Mouse (Mus musculus): Measurements from ENCODE around the gene Trim30c. TPM values are rescaled to one million over a fixed set of nuclear protein-coding genes. Genes with fewer than 3 reads are reported as not detected.

The Trim30c gene
- polyA plus RNA-seq (2014; fragmentation: Nextera tagmentation; extraction: Ambion mirVana), result 0.11 and 0.32 TPM in 2 replicates

GRCm38 (mm10) chr7:104400698-104401097 lies at the start of gene Trim30c:
TSS of gene Trim30c (minus strand) at chr7:104400837.
- H3K27ac ChIP-seq (ENCODE audit: low read depth, low read length), result no peak within 1 kb of the TSS
- H3K9me3 ChIP-seq (ENCODE audit: control insufficient read depth, low read length), result no peaks in the 10 kb centered on the region
- H3K4me3 ChIP-seq (ENCODE audit: low read depth, low read length), result no peak within 1 kb of the TSS

GRCm38 (mm10) chr7:104445961-104446645 lies 45.5 kb upstream of the Trim30c start:
- WGBS, result 67% methylated on average over 2 of the region's 2 CpGs
- Histone ChIP-seq H3K36me3 (ENCODE audit: control insufficient read depth, insufficient read depth, low read length) (no peaks in the 10 kb centered on the region), H3K4me1 (replicated peaks; ENCODE audit: control insufficient read depth, insufficient read depth, low read length) (no peaks in the 10 kb centered on the region), H3K4me2 (replicated peaks; ENCODE audit: low read depth, low read length) (no peak overlapping the region), H3K4me3 (ENCODE audit: low read depth, low read length) (no peak overlapping the region), H3K9me3 (ENCODE audit: control insufficient read depth, low read length) (no peaks in the 10 kb centered on the region), H3K27ac (ENCODE audit: low read depth, low read length) (no peak overlapping the region), H3K9ac (ENCODE audit: low read depth, low read length) (no peak overlapping the region), H3K27me3 (ENCODE audit: control insufficient read depth, insufficient read depth, low read length) (no peaks in the 10 kb centered on the region)
- ATAC-seq (ENCODE audit: low FRiP score) (no peak), DNase-seq (ENCODE audit: low spot score) (no peak)

More at GRCm38 (mm10) chr7:104400698-104401097, at the start of gene Trim30c:
- ATAC-seq (ENCODE audit: low FRiP score) (no peak), DNase-seq (ENCODE audit: low spot score) (no peak)
- no peaks in the 10 kb centered on the region for H3K27me3 ChIP-seq (ENCODE audit: control insufficient read depth, insufficient read depth, low read length)
- no peak within 1 kb of the TSS for H3K4me2 ChIP-seq (replicated peaks; ENCODE audit: low read depth, low read length)
- H3K9ac ChIP-seq (ENCODE audit: low read depth, low read length), result no peak within 1 kb of the TSS
- 84% methylated on average over 1 of the region's 1 CpGs for WGBS
- no peaks in the 10 kb centered on the region for H3K36me3 ChIP-seq (ENCODE audit: control insufficient read depth, insufficient read depth, low read length)
- H3K4me1 ChIP-seq (replicated peaks; ENCODE audit: control insufficient read depth, insufficient read depth, low read length), result no peaks in the 10 kb centered on the region

DNA sequence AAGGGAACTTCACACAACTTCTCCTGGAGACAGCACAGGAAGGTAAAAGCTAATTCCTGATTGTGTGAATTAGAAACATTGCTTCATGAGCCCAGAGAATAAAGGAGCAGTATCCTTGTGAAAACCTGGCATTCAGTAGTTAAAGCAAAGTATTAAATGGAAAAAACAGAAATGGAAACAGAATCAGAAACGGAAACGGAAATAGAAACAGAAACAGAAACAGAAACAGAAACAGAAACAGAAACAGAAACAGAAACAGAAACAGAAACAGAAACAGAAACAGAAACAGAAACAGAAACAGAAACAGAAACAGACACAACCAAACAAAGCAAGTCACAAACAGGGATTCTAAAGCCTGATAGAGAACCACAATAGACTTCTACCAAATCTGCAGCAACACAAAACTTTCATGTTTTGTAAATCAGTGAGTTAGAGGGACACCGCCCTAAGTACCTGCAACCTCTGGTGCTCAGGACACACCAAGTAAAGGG lies 3.9 kb upstream of the Trim30c start:
- Histone ChIP-seq H3K4me3 (ENCODE audit: low read depth, low read length) (no peak overlapping the region), H3K27me3 (ENCODE audit: control insufficient read depth, insufficient read depth, low read length) (no peaks in the 10 kb centered on the region), H3K9me3 (ENCODE audit: control insufficient read depth, low read length) (no peaks in the 10 kb centered on the region), H3K9ac (ENCODE audit: low read depth, low read length) (no peak overlapping the region), H3K27ac (ENCODE audit: low read depth, low read length) (no peak overlapping the region), H3K4me1 (replicated peaks; ENCODE audit: control insufficient read depth, insufficient read depth, low read length) (no peaks in the 10 kb centered on the region), H3K36me3 (ENCODE audit: control insufficient read depth, insufficient read depth, low read length) (no peaks in the 10 kb centered on the region), H3K4me2 (replicated peaks; ENCODE audit: low read depth, low read length) (no peak overlapping the region)
- 92% methylated on average over 3 of the region's 3 CpGs for WGBS
- ATAC-seq (ENCODE audit: low FRiP score) (no peak), DNase-seq (ENCODE audit: low spot score) (no peak)

GRCm38 (mm10) chr7:104401140-104401539 lies 503 bp upstream of the Trim30c start:
- no peak for ATAC-seq (ENCODE audit: low FRiP score)
- Histone ChIP-seq H3K27ac (ENCODE audit: low read depth, low read length) (no peak overlapping the region), H3K9me3 (ENCODE audit: control insufficient read depth, low read length) (no peaks in the 10 kb centered on the region), H3K4me3 (ENCODE audit: low read depth, low read length) (no peak overlapping the region), H3K4me1 (replicated peaks; ENCODE audit: control insufficient read depth, insufficient read depth, low read length) (no peaks in the 10 kb centered on the region), H3K36me3 (ENCODE audit: control insufficient read depth, insufficient read depth, low read length) (no peaks in the 10 kb centered on the region), H3K9ac (ENCODE audit: low read depth, low read length) (no peak overlapping the region), H3K4me2 (replicated peaks; ENCODE audit: low read depth, low read length) (no peak overlapping the region), H3K27me3 (ENCODE audit: control insufficient read depth, insufficient read depth, low read length) (no peaks in the 10 kb centered on the region)
- DNase-seq (ENCODE audit: low spot score), result no peak

DNA sequence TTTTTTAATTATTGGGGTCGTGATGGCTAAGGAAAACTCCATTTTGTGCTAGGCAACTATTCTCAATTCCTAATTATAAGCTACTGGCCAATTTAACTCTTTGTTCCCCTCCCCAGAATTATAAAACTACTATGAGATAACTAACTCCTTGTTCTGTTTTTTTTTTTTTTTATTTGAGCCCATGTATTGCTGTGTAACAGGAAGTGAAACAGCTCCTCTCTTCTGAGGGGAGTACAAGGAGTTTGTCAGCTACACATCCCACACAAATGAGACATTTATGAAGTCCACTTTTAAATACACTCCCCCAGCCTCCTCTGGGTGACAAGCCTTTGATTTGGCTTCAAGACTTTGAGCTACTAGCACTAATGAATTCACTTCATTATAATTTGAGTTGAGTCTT lies 2.1 kb downstream of the Trim30c start:
- Histone ChIP-seq H3K9ac (ENCODE audit: low read depth, low read length) (no peak overlapping the region), H3K27ac (ENCODE audit: low read depth, low read length) (no peak overlapping the region), H3K4me3 (ENCODE audit: low read depth, low read length) (no peak overlapping the region), H3K4me2 (replicated peaks; ENCODE audit: low read depth, low read length) (no peak overlapping the region), H3K27me3 (ENCODE audit: control insufficient read depth, insufficient read depth, low read length) (no peaks in the 10 kb centered on the region), H3K4me1 (replicated peaks; ENCODE audit: control insufficient read depth, insufficient read depth, low read length) (no peaks in the 10 kb centered on the region), H3K36me3 (ENCODE audit: control insufficient read depth, insufficient read depth, low read length) (no peaks in the 10 kb centered on the region), H3K9me3 (ENCODE audit: control insufficient read depth, low read length) (no peaks in the 10 kb centered on the region)
- DNase-seq (ENCODE audit: low spot score) (no peak), ATAC-seq (ENCODE audit: low FRiP score) (no peak)
- 88% methylated on average over 1 of the region's 1 CpGs for WGBS

DNA sequence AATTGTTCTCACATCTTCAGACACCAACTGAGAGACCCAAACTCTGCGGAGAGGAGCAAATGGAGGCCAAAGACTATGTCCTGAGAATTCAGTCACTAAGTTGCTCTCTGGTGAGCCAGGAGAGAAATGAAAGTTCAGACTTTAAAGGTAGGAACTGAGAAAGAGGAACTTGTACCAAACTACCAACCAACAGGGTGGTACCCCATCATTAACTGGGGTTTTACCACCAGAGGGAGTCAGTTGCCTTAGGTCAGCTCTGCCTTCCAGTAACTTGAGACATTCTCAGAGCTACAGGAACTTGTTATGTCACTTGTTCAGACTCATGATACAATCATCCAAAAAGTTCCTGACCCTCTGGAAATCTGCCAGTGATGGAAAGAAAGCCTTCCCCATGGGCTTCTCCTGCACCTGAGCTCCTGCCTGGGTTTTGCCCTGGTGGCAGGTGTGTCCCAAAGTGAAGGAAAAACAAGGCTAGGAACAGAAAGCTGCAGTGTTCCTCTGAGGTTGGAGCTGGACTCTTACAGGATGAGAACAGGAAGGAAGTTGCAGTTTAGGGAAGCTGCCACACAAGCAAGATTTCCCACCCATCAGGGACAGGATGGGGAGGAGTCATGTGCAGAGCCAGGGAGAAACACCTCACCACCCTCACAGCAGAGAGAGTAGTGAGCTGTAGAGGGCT lies 30.8 kb downstream of the Trim30c start, which contains the start of gene Trim30b:
Trim30b (minus strand) TSS at position 149 of the 679 bp plus-strand sequence.
- no peak within 1 kb of the TSS for H3K4me2 ChIP-seq (replicated peaks; ENCODE audit: low read depth, low read length)
- no peaks in the 10 kb centered on the region for H3K36me3 ChIP-seq (ENCODE audit: control insufficient read depth, insufficient read depth, low read length)
- H3K27me3 ChIP-seq (ENCODE audit: control insufficient read depth, insufficient read depth, low read length), result no peaks in the 10 kb centered on the region
- WGBS, result 60% methylated on average over 1 of the region's 1 CpGs
- no peaks in the 10 kb centered on the region for H3K9me3 ChIP-seq (ENCODE audit: control insufficient read depth, low read length)
- DNase-seq (ENCODE audit: low spot score), result no peak
- H3K4me1 ChIP-seq (replicated peaks; ENCODE audit: control insufficient read depth, insufficient read depth, low read length), result no peaks in the 10 kb centered on the region
- H3K4me3 ChIP-seq (ENCODE audit: low read depth, low read length), result no peak within 1 kb of the TSS
- no peak within 1 kb of the TSS for H3K9ac ChIP-seq (ENCODE audit: low read depth, low read length)
- no peak for ATAC-seq (ENCODE audit: low FRiP score)
- H3K27ac ChIP-seq (ENCODE audit: low read depth, low read length), result no peak within 1 kb of the TSS

DNA sequence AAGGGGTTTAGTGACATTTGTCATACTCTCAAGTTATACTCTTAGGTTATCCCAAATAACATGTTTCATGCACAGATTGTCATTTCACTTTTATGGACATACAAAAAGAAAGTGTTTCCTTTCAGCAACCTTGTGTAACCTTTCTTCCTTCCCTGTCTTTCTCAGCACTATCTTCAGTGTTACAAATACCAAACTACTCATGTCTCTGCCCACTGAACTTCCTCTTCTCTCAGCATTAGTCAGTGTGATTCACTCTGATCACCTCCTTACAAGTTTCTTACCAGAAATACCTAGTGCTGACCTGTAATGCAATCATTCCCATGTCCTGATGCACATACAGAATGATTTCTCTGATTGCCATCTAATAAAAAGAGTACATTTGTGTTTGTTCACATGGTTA lies 34.3 kb downstream of the Trim30c start:
- no peak for ATAC-seq (ENCODE audit: low FRiP score)
- Histone ChIP-seq H3K4me1 (replicated peaks; ENCODE audit: control insufficient read depth, insufficient read depth, low read length) (no peaks in the 10 kb centered on the region), H3K27ac (ENCODE audit: low read depth, low read length) (no peak overlapping the region), H3K27me3 (ENCODE audit: control insufficient read depth, insufficient read depth, low read length) (no peaks in the 10 kb centered on the region), H3K36me3 (ENCODE audit: control insufficient read depth, insufficient read depth, low read length) (no peaks in the 10 kb centered on the region), H3K9ac (ENCODE audit: low read depth, low read length) (no peak overlapping the region), H3K9me3 (ENCODE audit: control insufficient read depth, low read length) (no peaks in the 10 kb centered on the region), H3K4me3 (ENCODE audit: low read depth, low read length) (no peak overlapping the region), H3K4me2 (replicated peaks; ENCODE audit: low read depth, low read length) (no peak overlapping the region)
- DNase-seq (ENCODE audit: low spot score), result no peak

GRCm38 (mm10) chr7:104353600-104353967 lies 47.1 kb downstream of the Trim30c start:
- DNase-seq (ENCODE audit: low spot score) (no peak), ATAC-seq (ENCODE audit: low FRiP score) (peak; percentile 59)
- no peaks in the 10 kb centered on the region for H3K36me3 ChIP-seq (ENCODE audit: control insufficient read depth, insufficient read depth, low read length)
- H3K9ac ChIP-seq (ENCODE audit: low read depth, low read length), result no peak overlapping the region
- no peak overlapping the region for H3K4me2 ChIP-seq (replicated peaks; ENCODE audit: low read depth, low read length)
- H3K27ac ChIP-seq (ENCODE audit: low read depth, low read length), result no peak overlapping the region
- no peaks in the 10 kb centered on the region for H3K9me3 ChIP-seq (ENCODE audit: control insufficient read depth, low read length)
- H3K4me3 ChIP-seq (ENCODE audit: low read depth, low read length), result no peak overlapping the region
- 73% methylated on average over 2 of the region's 2 CpGs for WGBS
- no peaks in the 10 kb centered on the region for H3K4me1 ChIP-seq (replicated peaks; ENCODE audit: control insufficient read depth, insufficient read depth, low read length)
- H3K27me3 ChIP-seq (ENCODE audit: control insufficient read depth, insufficient read depth, low read length), result no peaks in the 10 kb centered on the region
